Mouse (Mus musculus) lung, adult 2 months (tissue): ENCODE results near the gene Bysl. TPM values are rescaled to one million over a fixed set of nuclear protein-coding genes. Genes with fewer than 3 reads are reported as not detected.

Experiments used
- DNase-seq: peaks from one replicate; pipeline ENCODE4 v3.0.0; 2022
- H3K4me1 ChIP-seq: fragments of 200-500 bp; 2 replicates; pipeline ENCODE4 v1.6.1; 2011; ENCODE audit warnings: low read length; ENCODE audit not compliant: control insufficient read depth, insufficient read depth
- H3K4me3 ChIP-seq: fragments of 200-500 bp; replicated peaks from 2 replicates; pipeline ENCODE3; 2011; ENCODE audit warnings: low read depth, mild to moderate bottlenecking, control low read depth, low read length; ENCODE audit errors: extremely low read depth
- CTCF ChIP-seq: fragments of 200-500 bp; IDR thresholded peaks from 2 replicates; pipeline ENCODE4 v1.5.1; 2011; ENCODE audit warnings: mild to moderate bottlenecking, low read length, control low read depth; ENCODE audit not compliant: insufficient read depth
- POLR2A ChIP-seq: fragments of 200-500 bp; IDR thresholded peaks from 2 replicates; pipeline ENCODE4 v1.6.1; 2011; ENCODE audit warnings: low read depth, mild to moderate bottlenecking, control low read depth, low read length, borderline replicate concordance; ENCODE audit errors: extremely low read depth
- WGBS: fragments of 180-500 bp; shearing (Covaris S2); methylation state at CpG from one replicate; pipeline ENCODE4 v1.1.7; 2018; 5-methylcytosine and 5-hydroxymethylcytosine counted together
- polyA plus RNA-seq: library from polyadenylated mRNA; depleted of rRNA; stranded (reverse); fragments of >200 nt; gene quantifications from 2 replicates; pipeline ENCODE4 v1.2.3, GENCODE M21; 2012

Bysl gene
- polyA plus RNA-seq, 1 experiment = 9.8 TPM

DNA sequence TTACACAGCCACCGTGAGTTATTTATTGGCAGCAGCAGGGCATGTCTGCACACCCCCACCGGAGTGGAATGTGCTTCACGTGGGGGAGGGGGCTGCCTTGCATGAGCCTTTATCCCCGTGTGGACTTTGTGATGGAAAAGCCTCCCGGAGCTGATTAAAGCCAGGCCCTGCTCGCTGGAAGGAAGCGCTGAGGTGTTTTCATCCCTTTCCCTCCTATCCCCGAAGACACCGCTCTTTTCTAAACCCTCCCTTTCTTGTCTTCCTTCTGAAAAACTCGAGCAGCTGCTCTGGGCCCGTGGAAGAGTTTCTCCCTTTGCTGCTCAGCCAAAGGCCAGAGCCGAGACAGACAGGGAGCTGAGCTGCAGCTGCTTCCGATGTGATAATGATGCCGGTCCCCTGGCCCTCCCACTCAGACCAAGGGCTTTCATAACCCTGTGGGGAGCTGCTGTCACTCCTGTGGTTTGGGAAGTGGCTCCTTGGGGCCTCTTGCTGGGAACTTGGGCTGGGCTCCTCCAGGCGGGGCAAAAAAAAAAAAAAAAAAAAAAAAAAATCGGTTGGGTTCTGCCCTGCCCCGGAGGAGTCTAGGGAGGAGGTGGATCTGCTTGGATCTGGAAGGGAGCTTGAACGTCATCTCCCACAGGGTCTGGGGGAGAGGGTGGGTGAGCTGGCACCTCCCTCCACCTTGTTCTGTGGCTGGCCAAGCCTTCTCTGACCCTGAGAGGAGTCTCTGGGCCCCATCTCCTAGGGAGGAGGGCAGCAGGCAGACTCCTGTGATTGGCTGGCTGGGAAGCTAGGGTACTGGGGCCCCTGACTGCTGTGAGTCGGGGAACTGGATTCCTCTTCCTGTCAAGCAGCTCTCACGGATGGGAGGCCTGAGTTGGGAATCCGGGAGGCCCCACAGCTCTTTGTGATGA, 15.8 kb downstream of the Bysl start:
- Histone ChIP-seq H3K4me1 (peaks cover 43% of the 10 kb centered on the region), H3K4me3 (peak overlapping the region; percentile 34)
- peak; percentile 46 for DNase-seq
- 3% methylated on average over 21 of the region's 21 CpGs for WGBS
- TF ChIP-seq POLR2A = peak; percentile 10; the same call in 1 of the 2 replicates
- TF ChIP-seq CTCF = no peak

DNA sequence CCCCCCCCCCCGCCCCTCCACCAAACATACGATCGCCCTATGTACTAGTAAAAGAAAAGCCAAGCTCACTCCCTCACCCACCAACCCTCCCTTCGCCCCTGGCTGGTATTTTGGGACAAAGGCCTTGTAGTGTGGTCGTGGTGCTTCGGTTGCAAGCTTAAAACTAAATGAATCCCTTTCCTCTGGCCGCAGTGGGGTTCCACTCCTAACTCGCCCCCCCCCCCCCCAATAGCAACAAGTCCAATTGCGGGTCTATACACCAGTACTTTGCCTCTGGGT, 16.4 kb downstream of the Bysl start:
- DNase-seq = no peak
- WGBS = 4% methylated on average over 9 of the region's 9 CpGs
- Histone ChIP-seq H3K4me3 (peak overlapping the region; percentile 34), H3K4me1 (peaks cover 38% of the 10 kb centered on the region)
- no peak for TF ChIP-seq POLR2A

DNA sequence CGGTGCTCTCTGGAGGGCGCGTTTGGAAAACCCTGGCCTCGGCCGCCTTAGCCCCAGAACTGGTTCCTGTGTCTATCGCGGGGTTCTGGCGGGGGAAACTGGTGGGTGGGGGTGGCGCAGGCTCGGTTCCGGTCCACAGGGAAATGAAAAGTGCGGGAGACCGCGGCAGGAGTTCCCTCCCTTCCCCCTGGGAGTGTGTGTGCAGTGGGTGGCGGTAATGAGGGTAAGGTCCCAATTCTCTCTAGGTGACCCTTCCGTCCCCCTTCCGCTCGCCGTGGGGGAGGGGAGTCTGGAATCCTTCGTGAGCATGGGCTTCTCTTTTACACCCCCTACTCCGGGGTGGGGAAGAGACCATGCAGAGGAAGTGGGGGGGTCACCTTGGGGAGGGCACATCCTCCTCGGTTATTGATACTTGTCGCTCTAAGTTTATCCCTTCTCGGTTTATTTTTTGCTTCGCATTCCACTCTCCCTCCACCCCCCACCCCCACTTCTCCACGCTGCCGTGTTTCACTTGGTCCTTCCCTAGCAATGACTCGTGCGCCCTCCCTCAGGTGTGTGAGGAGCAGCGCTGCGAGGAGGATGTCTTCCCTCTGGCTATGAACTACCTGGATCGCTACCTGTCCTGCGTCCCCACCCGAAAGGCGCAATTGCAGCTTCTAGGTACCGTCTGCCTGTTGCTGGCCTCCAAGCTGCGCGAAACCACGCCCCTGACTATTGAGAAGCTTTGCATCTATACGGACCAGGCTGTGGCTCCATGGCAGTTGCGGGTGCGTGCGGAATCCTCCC, 16.9 kb downstream of the Bysl start:
- TF ChIP-seq POLR2A (no peak), CTCF (no peak)
- WGBS = under 1% methylated on average over 43 of the region's 43 CpGs
- peaks cover 34% of the 10 kb centered on the region for H3K4me1 ChIP-seq
- peak; percentile 33 for DNase-seq
- H3K4me3 ChIP-seq = peak overlapping the region; percentile 63

- 0% methylated on average over 13 of the region's 13 CpGs for WGBS
- TF ChIP-seq POLR2A (no peak), CTCF (no peak)
These were observed 17.5 kb downstream of the Bysl start for GRCm38 (mm10) chr17:47593854-47594182.

GRCm38 (mm10) chr17:47593215-47593853, 18.0 kb downstream of the Bysl start:
- WGBS = under 1% methylated on average over 63 of the region's 63 CpGs

More at GRCm38 (mm10) chr17:47593854-47594182, 17.5 kb downstream of the Bysl start:
- Histone ChIP-seq H3K4me3 (peak overlapping the region; percentile 63), H3K4me1 (peaks cover 34% of the 10 kb centered on the region)
- DNase-seq = peak; percentile 56

DNA sequence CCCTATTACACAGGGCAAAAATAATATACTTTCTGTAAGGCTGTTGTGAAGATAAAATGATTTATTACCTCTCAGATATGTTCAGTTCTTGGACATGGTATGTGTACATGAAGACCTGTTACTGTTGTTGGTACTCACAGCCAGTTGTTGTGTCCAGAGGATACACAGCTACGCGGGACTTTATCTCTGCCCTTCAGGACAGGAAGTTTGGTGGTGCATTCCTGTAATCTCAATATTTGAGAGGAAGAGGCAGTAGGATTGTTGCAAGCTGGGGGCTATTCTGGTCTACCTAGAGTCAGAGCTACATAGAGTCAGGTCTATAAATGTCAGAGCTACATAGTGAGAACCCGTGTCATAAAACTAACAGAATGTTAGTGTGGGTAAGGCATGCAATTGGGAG, 20.2 kb downstream of the Bysl start:
- DNase-seq = no peak
- H3K4me3 ChIP-seq = no peak overlapping the region
- 57% methylated on average over 3 of the region's 3 CpGs for WGBS
- TF ChIP-seq CTCF (no peak), POLR2A (no peak)
- peaks cover 12% of the 10 kb centered on the region for H3K4me1 ChIP-seq

More at GRCm38 (mm10) chr17:47593215-47593853, 18.0 kb downstream of the Bysl start:
- peak; percentile 33; the same call in 1 of the 2 replicates for TF ChIP-seq POLR2A
- TF ChIP-seq CTCF = no peak
- H3K4me1 ChIP-seq = peaks cover 33% of the 10 kb centered on the region
- peak; percentile 92 for DNase-seq
- peak overlapping the region; percentile 63 for H3K4me3 ChIP-seq

GRCm38 (mm10) chr17:47588517-47588916, 22.8 kb downstream of the Bysl start:
- no peak for TF ChIP-seq POLR2A
- TF ChIP-seq CTCF = no peak
- DNase-seq = no peak
- Histone ChIP-seq H3K4me1 (no peaks in the 10 kb centered on the region), H3K4me3 (no peak overlapping the region)
- WGBS = 88% methylated on average over 8 of the region's 8 CpGs

DNA sequence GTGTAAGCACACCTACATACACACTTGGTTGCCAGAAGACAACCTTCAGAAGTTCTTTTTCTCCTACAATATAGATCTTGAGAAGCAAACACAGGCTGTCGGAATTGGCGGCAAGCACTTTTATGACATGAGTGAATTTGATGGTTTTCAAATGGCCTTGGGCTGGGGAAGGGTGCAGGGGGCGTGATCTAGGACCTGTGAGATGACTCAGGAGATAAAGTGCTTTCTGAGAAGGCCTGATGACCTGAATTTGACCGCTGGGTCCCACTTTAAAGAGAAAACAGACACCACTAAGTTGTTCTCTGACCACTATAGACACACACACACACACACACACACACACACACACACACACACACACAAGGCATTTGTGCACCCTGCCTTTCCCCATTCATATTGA, 30.3 kb downstream of the Bysl start:
- WGBS = 87% methylated on average over 4 of the region's 4 CpGs
- DNase-seq = no peak
- no peak for TF ChIP-seq POLR2A
- TF ChIP-seq CTCF = no peak
- Histone ChIP-seq H3K4me1 (no peaks in the 10 kb centered on the region), H3K4me3 (no peak overlapping the region)

- 83% methylated on average over 6 of the region's 6 CpGs for WGBS
- Histone ChIP-seq H3K4me1 (no peaks in the 10 kb centered on the region), H3K4me3 (no peak overlapping the region)
- TF ChIP-seq CTCF (no peak), POLR2A (no peak)
- no peak for DNase-seq
These were observed 32.6 kb downstream of the Bysl start for GRCm38 (mm10) chr17:47578655-47579054.

GRCm38 (mm10) chr17:47574830-47575229, 36.5 kb downstream of the Bysl start:
- H3K4me1 ChIP-seq = no peaks in the 10 kb centered on the region
- no peak for DNase-seq
- no peak overlapping the region for H3K4me3 ChIP-seq
- TF ChIP-seq CTCF (no peak), POLR2A (no peak)
- 62% methylated on average over 11 of the region's 11 CpGs for WGBS
